Mouse (Mus musculus) embryonic fibroblast, embryonic 13.5 days (primary cell): ENCODE data around the gene Nkd1. TPM values are rescaled to one million over a fixed set of nuclear protein-coding genes. Genes with fewer than 3 reads are reported as not detected.

Experiments used
- H3K27ac ChIP-seq: 2 replicates; pipeline ENCODE4 v1.5.1; 2012; ENCODE audit warnings: low read length, control low read depth, inconsistent platforms; ENCODE audit not compliant: insufficient read depth
- H3K4me1 ChIP-seq: 2 replicates; pipeline ENCODE4 v1.6.1; 2011; ENCODE audit warnings: low read length; ENCODE audit not compliant: control insufficient read depth, insufficient read depth
- H3K4me3 ChIP-seq: 2 replicates; pipeline ENCODE4 v1.5.1; 2011; ENCODE audit warnings: mild to moderate bottlenecking, control low read depth, low read length; ENCODE audit not compliant: insufficient read depth
- CTCF ChIP-seq: IDR thresholded peaks from 2 replicates; pipeline ENCODE4 v1.5.1; 2011; ENCODE audit warnings: mild to moderate bottlenecking, control low read depth, low read length, moderate library complexity, borderline replicate concordance; ENCODE audit not compliant: insufficient read depth
- POLR2A ChIP-seq: IDR thresholded peaks from 2 replicates; pipeline ENCODE4 v1.6.1; 2011; ENCODE audit warnings: low read depth, mild to moderate bottlenecking, control low read depth, low read length, moderate library complexity
- polyA plus RNA-seq: library from polyadenylated mRNA; stranded (reverse); fragments of >200 nt; gene quantifications from 2 replicates; pipeline ENCODE4 v1.2.4, GENCODE M21; 2011; ENCODE audit warnings: low read depth; ENCODE audit not compliant: missing spikeins, insufficient read length

The Nkd1 gene
- polyA plus RNA-seq, 1 experiment = 12.8 TPM

GRCm38 (mm10) chr8:88520381-88520780 is 773 bp upstream of the Nkd1 start:
- 0 out of 2 replicates have a peak, but pooled peaks cover 2% of the 10 kb centered on the region for H3K4me1 ChIP-seq
- TF ChIP-seq POLR2A = no peak
- no peak for TF ChIP-seq CTCF
- H3K27ac ChIP-seq = no peak overlapping the region
- no peak overlapping the region for H3K4me3 ChIP-seq

GRCm38 (mm10) chr8:88521541-88522414 is 624 bp downstream of the Nkd1 start:
- H3K4me3 ChIP-seq = peak overlapping the region; percentile 33
- peaks cover 5% of the 10 kb centered on the region; the same call in 1 of the 2 replicates for H3K4me1 ChIP-seq
- TF ChIP-seq CTCF = no peak
- TF ChIP-seq POLR2A = no peak
- no peak overlapping the region for H3K27ac ChIP-seq

- Histone ChIP-seq H3K4me1 (peaks cover 5% of the 10 kb centered on the region; the same call in 1 of the 2 replicates), H3K27ac (no peak overlapping the region), H3K4me3 (no peak overlapping the region)
- TF ChIP-seq POLR2A (no peak), CTCF (no peak)
These were observed 1.4 kb downstream of the Nkd1 start for GRCm38 (mm10) chr8:88522433-88523030.

- no peak overlapping the region for H3K27ac ChIP-seq
- peaks cover 5% of the 10 kb centered on the region; the same call in 1 of the 2 replicates for H3K4me1 ChIP-seq
- no peak for TF ChIP-seq POLR2A
- TF ChIP-seq CTCF = no peak
- no peak overlapping the region for H3K4me3 ChIP-seq
These were observed 2.5 kb downstream of the Nkd1 start for GRCm38 (mm10) chr8:88523621-88524020.

GRCm38 (mm10) chr8:88524132-88524531 is 3.0 kb downstream of the Nkd1 start:
- TF ChIP-seq POLR2A = no peak
- no peak for TF ChIP-seq CTCF
- Histone ChIP-seq H3K4me3 (no peak overlapping the region), H3K4me1 (peaks cover 5% of the 10 kb centered on the region; the same call in 1 of the 2 replicates), H3K27ac (no peak overlapping the region)

GRCm38 (mm10) chr8:88524851-88525250 is 3.7 kb downstream of the Nkd1 start:
- no peak for TF ChIP-seq POLR2A
- TF ChIP-seq CTCF = no peak
- Histone ChIP-seq H3K4me1 (peaks cover 5% of the 10 kb centered on the region; the same call in 1 of the 2 replicates), H3K27ac (no peak overlapping the region), H3K4me3 (no peak overlapping the region)

GRCm38 (mm10) chr8:88526296-88526695 is 5.1 kb downstream of the Nkd1 start:
- Histone ChIP-seq H3K4me1 (peaks cover 5% of the 10 kb centered on the region; the same call in 1 of the 2 replicates), H3K27ac (no peak overlapping the region), H3K4me3 (no peak overlapping the region)
- TF ChIP-seq CTCF = no peak
- TF ChIP-seq POLR2A = no peak

GRCm38 (mm10) chr8:88528186-88528585 is 7.0 kb downstream of the Nkd1 start:
- Histone ChIP-seq H3K4me3 (no peak overlapping the region), H3K27ac (no peak overlapping the region), H3K4me1 (peaks cover 5% of the 10 kb centered on the region; the same call in 1 of the 2 replicates)
- TF ChIP-seq POLR2A (no peak), CTCF (no peak)

- Histone ChIP-seq H3K4me1 (peaks cover 3% of the 10 kb centered on the region; the same call in 1 of the 2 replicates), H3K27ac (no peak overlapping the region), H3K4me3 (no peak overlapping the region)
- TF ChIP-seq POLR2A (no peak), CTCF (peak; percentile 15; the same call in 1 of the 2 replicates)
These were observed 8.6 kb downstream of the Nkd1 start for GRCm38 (mm10) chr8:88529798-88530197.

- TF ChIP-seq CTCF (no peak), POLR2A (no peak)
- Histone ChIP-seq H3K4me1 (no peaks in the 10 kb centered on the region), H3K4me3 (no peak overlapping the region), H3K27ac (no peak overlapping the region)
These were observed 15.9 kb downstream of the Nkd1 start for GRCm38 (mm10) chr8:88537081-88537480.
